Mouse (Mus musculus) stomach, embryonic 14.5 days (tissue): Measurements from ENCODE around the gene Ttc9. TPM values are rescaled to one million over a fixed set of nuclear protein-coding genes. Genes with fewer than 3 reads are reported as not detected.

Source experiments
- polyA plus RNA-seq: library from polyadenylated mRNA; unstranded; fragments of >200 nt; fragmentation: Nextera tagmentation; extraction: Ambion mirVana; gene quantifications from 2 replicates; pipeline ENCODE4 v1.2.1, GENCODE M21; 2014

Ttc9 gene
- polyA plus RNA-seq, 1 experiment from 2014 or later = 3.9 TPM

Other genes starting within 250 kb of the Ttc9 start
- gene Adam4, start 209.3 kb upstream of the Ttc9 start, polyA plus RNA-seq = 0.90 and 1.3 TPM in 2 replicates
- gene Cox16, start 146.1 kb upstream of the Ttc9 start, polyA plus RNA-seq = 151 and 163 TPM in 2 replicates
- 28.7 and 30.0 TPM in 2 replicates for gene Gm20498, start 98.3 kb upstream of the Ttc9 start, polyA plus RNA-seq
- 43.5 and 46.0 TPM in 2 replicates for gene Synj2bp, start 98.3 kb upstream of the Ttc9 start, polyA plus RNA-seq
- gene Adam21, start 62.8 kb upstream of the Ttc9 start, polyA plus RNA-seq = 0.25 TPM in 2 replicates
- 66.5 and 69.7 TPM in 2 replicates for gene Med6, start 36.2 kb upstream of the Ttc9 start, polyA plus RNA-seq
- 2.5 and 3.0 TPM in 2 replicates for gene Map3k9, start 149.9 kb downstream of the Ttc9 start, polyA plus RNA-seq
- 17.4 and 22.6 TPM in 2 replicates for gene Pcnx, start 228.8 kb downstream of the Ttc9 start, polyA plus RNA-seq